Mouse (Mus musculus) forebrain, embryonic 16.5 days (tissue): ENCODE measurements around the gene Hist1h2bk. TPM values are rescaled to one million over a fixed set of nuclear protein-coding genes. Genes with fewer than 3 reads are reported as not detected.

Source experiments
- ATAC-seq: fragments of 200-750 bp; cut with Nextera tagmentation; 2 replicates; pipeline ENCODE4 v1.8.0; 2017; ENCODE audit warnings: mild to moderate bottlenecking, moderate library complexity
- H3K27ac ChIP-seq: fragments of 300-500 bp; sonication (generic); 2 replicates; pipeline ENCODE4 v1.5.1; 2014; ENCODE audit warnings: low read length, control low read depth
- H3K27me3 ChIP-seq: fragments of 300-500 bp; sonication (generic); replicated peaks from 2 replicates; pipeline ENCODE4 v1.6.1; 2014; ENCODE audit warnings: low read length; ENCODE audit not compliant: control insufficient read depth, insufficient read depth
- H3K36me3 ChIP-seq: fragments of 300-500 bp; sonication (generic); 2 replicates; pipeline ENCODE4 v1.6.1; 2014; ENCODE audit not compliant: control insufficient read depth, insufficient read depth
- H3K4me1 ChIP-seq: fragments of 300-500 bp; sonication (generic); replicated peaks from 2 replicates; pipeline ENCODE4 v1.6.1; 2014; ENCODE audit warnings: low read length; ENCODE audit not compliant: control insufficient read depth, insufficient read depth
- H3K4me2 ChIP-seq: fragments of 300-500 bp; sonication (generic); 2 replicates; pipeline ENCODE4 v1.6.1; 2014; ENCODE audit warnings: mild to moderate bottlenecking, low read length, control low read depth
- H3K4me3 ChIP-seq: fragments of 300-500 bp; sonication (generic); replicated peaks from 2 replicates; pipeline ENCODE4 v1.5.1; 2014; ENCODE audit warnings: mild to moderate bottlenecking, low read length, control low read depth
- H3K9ac ChIP-seq: fragments of 300-500 bp; sonication (generic); replicated peaks from 2 replicates; pipeline ENCODE4 v1.6.1; 2014; ENCODE audit warnings: low read depth, low read length, control low read depth
- H3K9me3 ChIP-seq: fragments of 300-500 bp; sonication (generic); 2 replicates; pipeline ENCODE4 v1.6.1; 2016; ENCODE audit warnings: low read length; ENCODE audit not compliant: control insufficient read depth
- WGBS: fragments of 180-500 bp; shearing (Covaris S2); extraction: QIAGEN DNeasy Blood & Tissue Kit; methylation state at CpG from one replicate; pipeline ENCODE4 v1.1.7; 2014; 5-methylcytosine and 5-hydroxymethylcytosine counted together
- polyA plus RNA-seq: library from polyadenylated mRNA; unstranded; fragments of >200 nt; fragmentation: Nextera tagmentation; extraction: Ambion mirVana; gene quantifications from 2 replicates; pipeline ENCODE4 v1.2.1, GENCODE M21; 2015

The Hist1h2bk gene
- polyA plus RNA-seq, 1 experiment from 2014 or later = 3.3 TPM

DNA sequence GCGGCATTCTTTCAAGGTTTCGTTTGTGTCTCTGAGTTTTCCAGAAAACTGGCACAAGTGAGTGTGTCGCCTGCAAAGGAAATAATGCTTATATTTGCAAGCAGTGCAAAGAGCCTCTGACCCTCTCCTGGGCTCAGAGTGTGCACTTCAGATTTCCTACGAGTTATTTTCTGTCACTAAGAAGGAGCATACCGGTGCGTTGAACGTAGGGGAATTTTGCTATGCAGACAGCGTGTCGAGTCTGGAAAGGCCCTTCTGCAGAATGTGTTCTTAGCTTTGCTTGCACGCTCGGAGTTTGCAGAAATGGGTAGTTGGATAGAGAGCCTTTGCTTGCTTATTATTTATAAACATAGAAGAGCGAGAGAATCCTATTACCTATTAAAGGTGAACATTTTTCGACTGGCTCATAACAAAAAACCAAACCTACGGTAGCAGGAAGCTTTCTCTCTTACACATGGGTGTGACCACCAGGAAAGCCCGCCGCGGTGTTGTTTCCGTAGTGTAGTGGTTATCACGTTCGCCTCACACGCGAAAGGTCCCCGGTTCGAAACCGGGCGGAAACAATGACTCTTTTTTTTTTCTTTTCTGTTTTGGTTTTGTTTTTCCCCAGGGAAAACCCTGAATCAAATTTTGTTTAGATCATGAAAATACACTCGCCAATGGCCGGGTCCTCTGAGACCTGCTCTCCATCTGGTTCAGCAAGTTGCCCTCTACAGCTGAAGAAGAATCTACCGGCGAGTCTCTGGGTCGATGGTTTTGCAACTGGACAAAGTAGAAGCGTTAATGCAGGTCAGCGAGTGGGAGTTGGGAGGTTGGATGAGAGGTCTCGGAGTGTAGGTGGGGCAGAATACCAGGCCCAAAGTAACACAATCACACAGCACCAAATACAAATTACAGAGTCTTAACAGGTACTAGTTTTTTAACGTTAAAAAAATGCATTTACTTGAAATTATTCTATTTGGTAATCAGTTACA, 9.3 kb upstream of the Hist1h2bk start:
- H3K4me2 ChIP-seq = peak overlapping the region; percentile 48
- WGBS = 1% methylated on average over 35 of the region's 35 CpGs

DNA sequence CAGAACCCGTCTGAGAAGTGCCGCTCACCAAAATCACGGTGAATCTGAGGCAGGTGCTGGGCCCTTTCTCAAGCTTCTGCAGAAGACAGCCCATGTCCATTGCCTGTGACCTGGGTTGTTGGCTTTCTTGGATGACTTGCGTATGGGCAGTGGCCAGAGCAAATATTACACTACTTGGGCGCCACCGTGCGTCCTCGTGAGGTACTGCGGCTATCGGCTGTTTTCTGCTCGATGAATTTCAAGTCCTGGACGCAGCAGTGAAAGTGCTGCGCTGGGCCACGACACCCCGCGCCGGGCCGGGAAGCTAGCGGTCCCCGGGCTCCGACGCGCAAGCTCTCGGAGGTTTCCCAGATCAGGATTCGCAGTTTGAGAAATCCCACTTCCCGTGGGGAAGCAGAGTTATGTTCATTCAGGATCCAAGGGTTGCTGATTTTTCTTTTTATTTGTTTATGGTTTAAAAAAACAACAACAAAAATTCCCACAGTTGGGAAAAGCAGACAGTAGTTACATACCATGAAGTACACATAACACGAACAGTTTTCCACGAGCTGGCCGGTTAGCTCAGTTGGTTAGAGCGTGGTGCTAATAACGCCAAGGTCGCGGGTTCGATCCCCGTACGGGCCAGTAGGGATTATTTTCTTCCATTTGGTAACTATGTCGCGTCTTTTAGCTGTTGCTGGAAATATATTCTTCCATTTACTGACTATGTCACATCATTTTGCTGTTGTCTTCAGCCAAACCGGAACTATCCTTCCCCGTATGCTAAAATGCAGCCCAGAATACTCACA, 6.8 kb upstream of the Hist1h2bk start:
- H3K9ac ChIP-seq = peak overlapping the region; percentile 76
- no peaks in the 10 kb centered on the region for H3K9me3 ChIP-seq

More for the DNA sequence above, 9.3 kb upstream of the Hist1h2bk start:
- peaks cover 15% of the 10 kb centered on the region for H3K4me1 ChIP-seq
- H3K9ac ChIP-seq = peak overlapping the region; percentile 41
- peak; percentile 62 for ATAC-seq
- no peaks in the 10 kb centered on the region for H3K36me3 ChIP-seq
- H3K27me3 ChIP-seq = 0 out of 2 replicates have a peak, but pooled peaks cover 2% of the 10 kb centered on the region
- H3K27ac ChIP-seq = peak overlapping the region; percentile 24
- H3K9me3 ChIP-seq = no peaks in the 10 kb centered on the region
- H3K4me3 ChIP-seq = peak overlapping the region; percentile 47

DNA sequence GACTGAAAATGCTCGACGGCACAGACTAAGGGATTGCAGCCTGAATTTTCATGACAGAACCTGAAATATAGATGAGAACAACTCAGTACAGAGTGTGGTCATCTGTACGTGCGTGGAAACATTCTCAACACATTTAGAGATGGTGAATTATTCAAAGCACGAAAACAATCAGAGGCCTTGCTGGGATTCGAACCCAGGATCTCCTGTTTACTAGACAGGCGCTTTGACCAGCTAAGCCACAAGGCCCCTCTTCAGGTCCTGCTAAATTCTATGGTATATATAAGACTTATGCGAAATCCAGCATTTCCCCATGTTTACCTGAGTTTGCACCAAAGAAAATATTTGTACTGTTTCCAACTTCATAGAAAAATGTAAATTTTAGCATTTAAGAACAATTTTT, 5.7 kb upstream of the Hist1h2bk start:
- 26% methylated on average over 8 of the region's 8 CpGs for WGBS
- Histone ChIP-seq H3K4me1 (peaks cover 16% of the 10 kb centered on the region), H3K36me3 (no peaks in the 10 kb centered on the region), H3K9ac (no peak overlapping the region), H3K4me2 (no peak overlapping the region), H3K9me3 (no peaks in the 10 kb centered on the region), H3K4me3 (no peak overlapping the region), H3K27ac (no peak overlapping the region), H3K27me3 (no peaks in the 10 kb centered on the region)
- no peak for ATAC-seq

More for the DNA sequence above, 6.8 kb upstream of the Hist1h2bk start:
- Histone ChIP-seq H3K27ac (peak overlapping the region; percentile 84), H3K4me1 (peaks cover 7% of the 10 kb centered on the region), H3K27me3 (no peaks in the 10 kb centered on the region), H3K4me3 (peak overlapping the region; percentile 71), H3K36me3 (no peaks in the 10 kb centered on the region), H3K4me2 (peak overlapping the region; percentile 79)
- peak; percentile 74 for ATAC-seq
- under 1% methylated on average over 40 of the region's 40 CpGs for WGBS

DNA sequence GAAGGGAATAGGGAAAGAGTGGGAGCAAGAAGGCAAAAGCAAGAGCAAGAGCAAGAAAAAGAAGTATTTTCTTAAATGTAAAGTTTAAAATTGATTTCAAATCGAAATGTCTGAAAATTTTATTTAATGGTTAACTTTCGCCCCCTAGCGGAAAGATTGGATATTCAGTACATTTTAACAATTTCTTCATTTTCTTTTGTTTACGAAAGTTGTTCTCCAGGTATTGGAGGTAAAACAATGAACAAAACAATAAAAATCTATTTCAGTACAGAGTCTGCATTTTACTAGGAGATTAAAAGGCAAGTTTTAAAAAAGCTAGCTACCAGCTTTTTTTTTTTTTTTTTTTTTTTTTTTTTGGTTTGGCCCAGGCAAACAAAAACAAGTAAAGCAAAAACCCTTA, 5.2 kb upstream of the Hist1h2bk start:
- H3K27me3 ChIP-seq = no peaks in the 10 kb centered on the region
- no peaks in the 10 kb centered on the region for H3K36me3 ChIP-seq
- H3K9me3 ChIP-seq = no peaks in the 10 kb centered on the region
- H3K9ac ChIP-seq = no peak overlapping the region
- H3K4me3 ChIP-seq = no peak overlapping the region
- H3K27ac ChIP-seq = no peak overlapping the region
- WGBS = 9% methylated on average over 4 of the region's 4 CpGs
- no peak overlapping the region for H3K4me2 ChIP-seq
- ATAC-seq = no peak
- peaks cover 17% of the 10 kb centered on the region for H3K4me1 ChIP-seq

DNA sequence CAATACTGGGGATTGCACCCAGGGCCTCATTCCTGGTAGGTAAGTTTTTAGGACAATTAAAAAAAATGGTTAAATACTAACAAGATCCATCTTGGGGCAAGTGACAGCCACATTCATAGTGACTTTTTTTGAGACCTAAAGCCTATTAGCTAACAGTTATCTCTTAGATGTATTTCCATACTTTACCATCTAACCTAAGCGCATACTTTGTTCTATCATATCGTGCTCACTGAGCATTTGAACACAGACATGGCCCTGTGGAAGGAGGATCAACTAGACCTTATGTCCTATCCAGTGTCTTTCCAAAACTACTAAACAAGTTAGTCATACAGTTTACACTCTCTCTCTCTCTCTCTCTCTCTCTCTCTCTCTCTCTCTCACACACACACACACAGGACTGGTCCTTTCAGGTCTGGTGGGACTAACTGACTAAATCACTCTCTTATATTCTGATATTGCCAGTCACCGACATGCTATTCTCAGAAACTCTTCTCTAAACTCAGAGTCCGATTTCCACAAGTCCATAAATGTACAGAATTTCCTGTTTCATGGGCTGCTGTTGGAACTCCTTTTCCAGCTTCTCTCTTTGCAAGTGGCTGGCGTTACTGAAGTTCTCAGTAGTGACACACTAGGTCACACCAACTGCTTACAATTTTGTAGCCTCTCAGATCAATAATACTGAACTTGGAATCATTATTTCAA, 1.8 kb upstream of the Hist1h2bk start:
- Histone ChIP-seq H3K4me1 (peaks cover 21% of the 10 kb centered on the region), H3K27me3 (no peaks in the 10 kb centered on the region), H3K36me3 (no peaks in the 10 kb centered on the region), H3K27ac (no peak overlapping the region), H3K9ac (no peak overlapping the region), H3K9me3 (no peaks in the 10 kb centered on the region), H3K4me2 (peak overlapping the region; percentile 60), H3K4me3 (peak overlapping the region; percentile 9; the same call in 1 of the 2 replicates)
- no peak for ATAC-seq
- WGBS = 45% methylated on average over 5 of the region's 5 CpGs

DNA sequence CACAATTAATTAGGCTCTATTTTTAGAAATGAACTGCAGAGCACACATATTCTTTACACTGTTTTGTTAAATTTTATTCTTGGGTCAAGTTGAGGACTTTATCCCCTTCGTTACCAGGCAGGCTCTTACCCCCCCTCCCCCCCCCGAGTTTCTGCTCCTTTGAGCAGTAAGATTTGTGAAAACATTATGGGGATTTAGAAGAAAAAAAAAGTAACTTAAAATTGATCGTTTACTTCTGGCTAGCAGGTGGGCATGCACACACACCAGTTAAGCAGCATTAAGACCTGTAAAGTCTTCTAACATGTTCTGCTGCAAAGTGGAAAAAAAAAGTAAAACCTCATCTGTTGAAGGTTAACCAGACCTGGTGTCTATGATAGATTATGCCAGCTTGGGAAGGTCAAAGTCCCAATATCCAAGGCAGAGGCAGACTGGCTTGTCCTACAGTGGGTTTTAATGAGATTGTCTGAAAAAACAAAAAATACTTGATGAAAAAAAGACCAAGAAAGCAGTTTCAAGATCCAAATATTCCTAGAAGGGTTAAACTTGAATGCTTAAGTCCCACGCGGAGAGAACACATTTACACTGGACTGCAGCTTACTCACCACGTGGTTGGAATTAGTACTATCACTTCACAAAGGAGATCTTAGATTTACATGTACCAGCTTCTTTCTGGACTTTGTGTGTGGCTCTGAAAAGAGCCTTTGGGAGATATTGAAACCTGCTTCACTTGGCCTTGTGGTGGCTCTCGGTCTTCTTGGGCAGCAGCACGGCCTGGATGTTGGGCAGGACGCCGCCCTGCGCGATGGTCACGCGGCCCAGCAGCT, 1.0 kb upstream of the Hist1h2bk start:
- Histone ChIP-seq H3K4me1 (peaks cover 17% of the 10 kb centered on the region), H3K9ac (peak overlapping the region; percentile 46), H3K4me3 (peak overlapping the region; percentile 42), H3K36me3 (no peaks in the 10 kb centered on the region), H3K27ac (peak overlapping the region; percentile 56), H3K4me2 (peak overlapping the region; percentile 60), H3K27me3 (no peaks in the 10 kb centered on the region), H3K9me3 (no peaks in the 10 kb centered on the region)
- WGBS = 0% methylated on average over 10 of the region's 14 CpGs
- ATAC-seq = no peak

DNA sequence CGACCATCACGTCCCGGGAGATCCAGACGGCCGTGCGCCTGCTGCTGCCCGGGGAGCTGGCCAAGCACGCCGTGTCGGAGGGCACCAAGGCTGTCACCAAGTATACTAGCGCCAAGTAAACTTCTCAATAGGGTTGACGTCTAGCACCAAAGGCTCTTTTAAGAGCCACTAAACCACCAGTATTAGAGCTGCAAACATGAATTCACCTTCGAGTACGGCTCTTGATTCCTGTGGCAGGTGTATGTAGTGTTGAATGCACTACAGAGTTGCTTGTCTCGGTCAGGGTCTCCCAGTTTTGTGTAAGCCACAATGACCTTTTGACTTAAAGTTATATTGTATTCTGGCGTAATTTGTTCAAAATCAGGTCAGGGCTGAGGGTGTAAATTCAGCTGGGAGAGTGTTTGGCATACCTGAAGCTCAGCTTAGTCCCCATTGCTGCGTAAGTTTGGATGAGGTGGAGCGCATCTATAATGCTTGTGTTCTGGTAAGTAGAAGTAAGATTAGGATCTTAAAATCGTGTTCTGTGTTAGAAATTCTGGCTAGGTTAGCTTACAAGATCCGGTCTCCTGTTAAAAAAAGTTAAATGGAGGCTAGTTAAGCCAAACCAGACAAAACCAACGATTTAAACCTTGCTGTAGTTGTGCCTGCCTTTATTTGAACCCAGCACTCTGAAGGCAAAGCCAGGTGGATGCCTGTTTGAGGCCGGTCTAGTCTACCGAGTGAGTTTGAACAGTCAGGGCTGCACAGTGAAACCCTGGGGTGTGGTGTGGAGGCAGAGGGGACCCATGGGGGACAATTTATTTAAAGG, 683 bp downstream of the Hist1h2bk start:
- peak overlapping the region; percentile 81 for H3K27ac ChIP-seq
- no peaks in the 10 kb centered on the region for H3K27me3 ChIP-seq
- H3K4me1 ChIP-seq = peaks cover 27% of the 10 kb centered on the region
- no peaks in the 10 kb centered on the region for H3K9me3 ChIP-seq
- peak overlapping the region; percentile 77 for H3K4me2 ChIP-seq
- WGBS = 2% methylated on average over 16 of the region's 23 CpGs
- ATAC-seq = peak; percentile 13; the same call in 1 of the 2 replicates
- H3K4me3 ChIP-seq = peak overlapping the region; percentile 44
- peak overlapping the region; percentile 53 for H3K9ac ChIP-seq
- H3K36me3 ChIP-seq = no peaks in the 10 kb centered on the region

DNA sequence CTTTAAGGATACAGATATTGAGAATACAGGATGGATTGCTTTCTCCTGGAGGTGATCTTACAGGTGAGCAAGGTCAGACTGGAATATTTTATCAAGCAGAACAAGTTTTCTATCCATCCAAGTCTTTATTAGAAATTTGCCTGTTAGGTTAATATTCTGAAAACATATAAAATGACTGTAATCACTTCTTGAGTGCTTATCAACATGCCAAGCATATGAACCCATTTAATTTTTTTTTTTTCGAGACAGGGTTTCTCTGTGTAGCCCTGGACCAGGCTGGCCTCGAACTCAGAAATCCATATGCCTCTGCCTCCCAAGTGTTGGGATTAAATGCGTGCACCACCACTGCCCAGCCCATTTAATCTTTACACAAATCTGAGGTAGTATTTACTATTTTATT, 1.3 kb downstream of the Hist1h2bk start:
- no peak for ATAC-seq
- H3K27me3 ChIP-seq = no peaks in the 10 kb centered on the region
- peak overlapping the region; percentile 77 for H3K4me2 ChIP-seq

More for the DNA sequence above, 1.3 kb downstream of the Hist1h2bk start:
- H3K36me3 ChIP-seq = no peaks in the 10 kb centered on the region
- no peaks in the 10 kb centered on the region for H3K9me3 ChIP-seq
- no peak overlapping the region; the same call in 1 of the 2 replicates for H3K4me3 ChIP-seq
- peak overlapping the region; percentile 81; the same call in 1 of the 2 replicates for H3K27ac ChIP-seq
- 53% methylated on average over 3 of the region's 3 CpGs for WGBS
- peaks cover 28% of the 10 kb centered on the region for H3K4me1 ChIP-seq
- no peak overlapping the region for H3K9ac ChIP-seq
